Mouse (Mus musculus): ENCODE measurements around the gene Ncor2.

Ncor2 gene

DNA sequence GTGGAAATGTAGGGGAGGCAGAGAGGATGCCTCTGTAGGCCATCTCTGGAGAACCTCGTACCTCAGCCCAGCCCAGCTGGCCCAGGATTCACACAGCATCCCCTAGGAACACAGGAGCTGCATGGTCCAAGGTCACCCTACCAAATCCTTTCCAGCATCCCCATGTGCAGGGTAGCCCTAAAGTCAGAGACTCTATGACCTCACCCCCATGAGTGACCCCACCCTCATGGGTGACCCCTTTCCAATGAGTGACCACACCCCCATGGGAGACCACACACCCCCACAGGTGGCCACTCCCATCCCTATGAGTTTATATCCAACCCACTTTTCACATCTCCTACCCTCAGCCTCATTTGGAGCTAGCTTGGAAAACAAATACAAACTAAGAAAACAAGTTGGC is 51.1 kb downstream of the Ncor2 start:
- no peak for DNase-seq (ENCODE audit: inconsistent ontology term)

- no peak for DNase-seq (ENCODE audit: inconsistent ontology term)
Observed at GRCm38 (mm10) chr5:125127426-125127825, 51.6 kb downstream of the Ncor2 start.

- no peak for DNase-seq (ENCODE audit: inconsistent ontology term)
Observed at GRCm38 (mm10) chr5:125125966-125126464, 53.0 kb downstream of the Ncor2 start.

DNA sequence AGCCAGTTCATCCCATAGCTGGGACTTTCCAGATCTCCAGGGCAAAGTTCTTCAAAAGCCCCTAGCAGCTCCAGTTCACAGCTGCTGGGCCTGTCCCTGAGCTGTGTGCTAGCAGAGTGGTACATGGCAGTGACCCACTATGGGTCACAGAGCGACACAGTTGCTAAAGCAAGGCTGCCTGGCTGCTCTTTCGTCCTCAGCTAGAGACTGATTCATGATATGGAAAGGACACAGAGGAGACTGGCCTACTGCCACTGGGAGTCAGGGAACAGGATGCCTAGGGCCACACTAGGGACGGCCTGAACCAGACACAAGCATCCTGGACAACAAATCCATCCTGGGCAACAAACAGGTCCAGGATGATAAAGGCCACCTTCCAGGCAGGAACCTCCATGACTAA is 53.8 kb downstream of the Ncor2 start:
- DNase-seq (ENCODE audit: inconsistent ontology term), result no peak

- no peak for DNase-seq (ENCODE audit: inconsistent ontology term)
Observed at GRCm38 (mm10) chr5:125124002-125124401, 55.0 kb downstream of the Ncor2 start.

DNA sequence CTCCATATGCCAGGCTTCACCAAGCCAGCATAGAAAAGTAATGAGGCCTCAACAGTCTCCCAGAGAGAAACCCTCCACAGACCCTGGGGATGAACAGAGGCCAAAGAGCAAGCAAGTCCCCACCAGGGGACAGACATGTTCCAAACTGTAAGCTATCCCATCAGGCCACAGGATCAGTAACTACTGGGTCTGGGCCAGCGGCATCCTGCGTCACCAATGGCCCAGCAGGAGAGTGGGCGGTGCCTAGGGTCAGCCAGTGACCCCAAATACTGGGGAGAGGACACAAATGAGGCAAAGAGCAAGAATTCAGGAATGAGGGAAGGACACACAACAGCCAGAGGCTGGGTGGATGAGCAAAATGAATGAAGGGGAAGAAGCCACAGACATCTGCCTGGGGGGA is 55.8 kb downstream of the Ncor2 start:
- DNase-seq (ENCODE audit: inconsistent ontology term), result peak; percentile 92

GRCm38 (mm10) chr5:125122546-125122945 is 56.5 kb downstream of the Ncor2 start:
- DNase-seq (ENCODE audit: inconsistent ontology term), result no peak

GRCm38 (mm10) chr5:125122049-125122448 is 57.0 kb downstream of the Ncor2 start:
- DNase-seq (ENCODE audit: inconsistent ontology term), result no peak

DNA sequence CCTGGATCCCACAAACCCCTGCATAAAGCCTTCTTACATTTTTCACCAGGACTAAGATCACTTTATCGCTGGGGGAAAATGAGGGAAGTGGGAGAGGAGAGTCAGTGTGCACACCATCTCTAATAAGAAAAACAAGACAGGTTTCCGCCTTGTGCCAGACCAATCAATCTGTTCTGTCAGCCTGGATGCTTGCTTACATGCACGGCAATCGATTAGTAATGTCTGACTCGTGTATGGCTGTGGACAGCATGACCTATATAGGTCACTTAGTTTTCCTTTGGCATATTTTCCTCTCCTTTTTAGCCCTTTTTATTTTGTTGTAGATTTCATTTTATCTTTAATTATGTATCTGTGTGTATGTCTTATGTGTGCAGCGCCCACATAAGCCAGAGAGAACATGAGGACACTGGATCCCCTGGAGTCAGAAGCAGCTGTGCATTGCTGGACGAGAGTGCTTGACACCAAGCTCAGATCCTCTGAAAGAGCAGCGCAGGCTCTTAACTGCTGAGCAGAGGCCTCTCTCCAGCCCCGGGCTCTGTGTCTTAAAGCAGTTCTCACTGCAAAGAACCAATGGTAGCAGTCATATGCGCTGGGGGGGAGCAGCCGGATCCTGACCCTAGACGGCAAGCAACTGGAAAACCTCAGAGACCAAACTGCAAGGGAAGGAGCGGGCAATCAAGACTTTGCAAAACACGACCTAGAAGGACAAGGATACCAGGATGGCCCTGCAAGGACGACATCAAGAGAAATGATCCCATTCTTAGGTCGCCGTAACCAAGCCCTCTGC is 58.3 kb downstream of the Ncor2 start:
- no peak for DNase-seq (ENCODE audit: inconsistent ontology term)

DNA sequence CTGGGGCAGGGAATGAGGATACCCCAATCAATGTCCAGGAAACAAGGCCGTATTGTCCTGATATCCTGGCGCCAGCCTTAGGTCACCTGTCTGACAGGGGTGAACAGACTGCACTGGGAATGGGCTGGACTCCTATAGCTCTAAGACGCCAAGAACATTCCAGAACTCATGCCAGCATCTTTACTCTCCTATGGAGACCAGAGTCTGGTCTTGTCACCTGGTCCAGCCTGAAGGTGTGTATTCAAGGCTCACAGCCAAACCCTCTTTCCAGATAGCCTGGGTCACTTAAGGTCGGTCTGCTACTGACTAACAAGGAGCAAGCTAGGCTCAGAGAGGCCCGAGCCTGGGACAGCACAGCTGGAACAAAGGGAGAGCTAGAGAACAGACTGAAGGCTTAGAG is 61.8 kb downstream of the Ncor2 start:
- no peak for DNase-seq (ENCODE audit: inconsistent ontology term)

GRCm38 (mm10) chr5:125113029-125113428 is 66.0 kb downstream of the Ncor2 start:
- peak; percentile 63 for DNase-seq (ENCODE audit: inconsistent ontology term)

GRCm38 (mm10) chr5:125112588-125112987 is 66.4 kb downstream of the Ncor2 start:
- no peak for DNase-seq (ENCODE audit: inconsistent ontology term)

GRCm38 (mm10) chr5:125111137-125111536 is 67.9 kb downstream of the Ncor2 start:
- DNase-seq (ENCODE audit: inconsistent ontology term), result peak; percentile 81

DNA sequence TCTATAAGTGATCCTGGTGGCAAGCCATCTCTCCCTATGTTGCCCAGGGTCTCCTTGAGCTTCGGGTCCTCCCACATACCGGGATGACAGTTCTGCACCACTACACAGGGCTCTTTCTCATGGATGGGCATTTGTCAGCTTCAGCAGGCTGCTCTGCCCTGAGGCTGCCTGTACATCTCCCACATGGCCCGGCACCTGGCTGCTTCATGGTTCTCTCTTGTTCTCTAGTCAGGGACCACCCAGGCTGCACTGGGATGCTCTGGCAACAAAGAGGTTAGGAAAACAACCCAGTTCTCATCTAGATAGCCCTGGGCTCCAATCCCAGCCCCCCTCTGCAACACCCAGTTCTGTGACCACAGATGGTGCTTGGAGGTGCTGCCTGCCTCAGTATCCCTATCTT is 68.3 kb downstream of the Ncor2 start:
- peak; percentile 58 for DNase-seq (ENCODE audit: inconsistent ontology term)

GRCm38 (mm10) chr5:125110196-125110595 is 68.8 kb downstream of the Ncor2 start:
- no peak for DNase-seq (ENCODE audit: inconsistent ontology term)

DNA sequence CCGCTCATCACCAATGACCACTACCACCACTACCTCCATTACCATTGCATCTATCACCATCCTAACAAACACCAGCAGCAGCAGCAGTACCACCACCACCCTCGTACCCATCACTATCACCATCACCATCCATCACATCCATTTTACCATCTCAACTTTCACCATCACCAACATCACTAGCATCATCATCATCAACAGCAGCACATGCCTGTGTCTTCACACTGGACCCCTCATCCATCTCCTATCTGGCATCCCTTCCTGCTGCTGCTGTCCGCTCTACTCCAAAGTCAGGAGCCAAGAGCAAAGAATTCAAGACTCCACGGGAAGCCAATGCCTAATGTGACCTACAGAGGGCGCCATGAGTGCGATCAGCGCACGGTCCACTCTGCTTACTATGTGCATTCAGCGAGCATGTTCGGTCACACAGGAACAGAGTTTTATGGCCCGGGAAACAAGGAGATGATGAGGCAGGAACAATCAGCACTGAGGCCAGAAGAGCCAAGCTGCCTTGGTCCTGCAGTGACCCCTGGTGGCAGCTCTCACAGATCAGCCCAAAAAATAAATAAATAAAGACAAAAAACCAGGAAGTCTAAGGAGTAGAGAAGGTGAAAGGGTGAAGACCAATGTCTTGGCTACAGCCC is 71.9 kb downstream of the Ncor2 start:
- DNase-seq (ENCODE audit: inconsistent ontology term), result no peak

- DNase-seq (ENCODE audit: inconsistent ontology term), result peak; percentile 90
Observed at GRCm38 (mm10) chr5:125106191-125106590, 72.8 kb downstream of the Ncor2 start.

DNA sequence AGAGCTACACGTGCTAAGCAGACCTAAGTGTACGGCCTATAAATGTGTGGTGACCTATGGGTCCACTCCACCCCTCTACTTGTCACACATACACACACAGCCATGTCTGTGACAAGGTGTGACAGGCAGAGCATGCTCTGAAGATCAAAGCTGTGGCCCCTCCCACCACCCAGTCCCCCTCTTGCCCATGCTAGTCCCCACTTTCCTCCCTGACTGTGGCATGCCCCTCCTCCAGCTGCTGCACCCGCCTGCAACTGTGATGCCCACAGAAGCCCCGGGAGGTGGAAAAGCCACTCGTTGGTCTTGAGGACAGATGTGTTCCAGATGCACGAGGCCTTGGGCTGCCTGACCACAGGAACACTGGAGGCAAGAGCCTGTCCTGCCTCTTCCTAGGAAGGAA is 74.2 kb downstream of the Ncor2 start:
- DNase-seq (ENCODE audit: inconsistent ontology term), result no peak

- DNase-seq (ENCODE audit: inconsistent ontology term), result no peak
Observed at GRCm38 (mm10) chr5:125103396-125103795, 75.6 kb downstream of the Ncor2 start.

- DNase-seq (ENCODE audit: inconsistent ontology term), result no peak
Observed at GRCm38 (mm10) chr5:125102907-125103306, 76.1 kb downstream of the Ncor2 start.

GRCm38 (mm10) chr5:125102352-125102751 is 76.7 kb downstream of the Ncor2 start:
- no peak for DNase-seq (ENCODE audit: inconsistent ontology term)

- DNase-seq (ENCODE audit: inconsistent ontology term), result no peak
Observed at GRCm38 (mm10) chr5:125099785-125100350, 79.2 kb downstream of the Ncor2 start.

DNA sequence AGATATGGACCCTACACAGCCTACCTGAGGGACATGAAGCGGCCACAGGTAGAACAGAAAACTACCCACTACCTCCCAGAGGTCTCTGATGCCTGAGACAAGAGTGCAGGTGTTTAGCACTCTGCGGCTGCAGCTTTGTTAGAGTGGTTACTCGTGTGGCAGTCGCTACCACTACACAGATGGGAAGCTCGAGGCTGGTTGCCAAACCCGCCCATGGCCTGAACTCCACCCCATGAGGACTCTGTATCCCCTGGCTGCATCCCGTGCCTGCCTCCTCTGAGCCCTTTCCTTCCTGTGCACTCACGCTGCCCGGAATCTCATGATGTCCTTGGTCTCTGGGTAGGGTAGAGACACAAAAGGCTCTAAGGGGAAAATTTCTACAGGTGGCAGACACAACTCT is 80.3 kb downstream of the Ncor2 start:
- no peak for DNase-seq (ENCODE audit: inconsistent ontology term)
